Mouse (Mus musculus) gastrocnemius, postnatal 4 days (tissue): ENCODE data around the gene Adipoq. TPM values are rescaled to one million over a fixed set of nuclear protein-coding genes. Genes with fewer than 3 reads are reported as not detected.

Source experiments
- DNase-seq, 2 experiments: peaks; one replicate each; pipeline ENCODE4 v3.0.0; 2021 to 2022; ENCODE audit warnings: low spot score in 2 of 2, mixed read lengths in 2 of 2
- total RNA-seq, 2 experiments: library from RNA; stranded (reverse); gene quantifications; 2 replicates each; pipeline ENCODE4 v1.2.3; 2021

The Adipoq gene
- total RNA-seq, 2 experiments from 2014 or later = 35.8 to 82.7 TPM

- no peak for DNase-seq
Observed at GRCm38 (mm10) chr16:23114339-23115171, 31.8 kb upstream of the Adipoq start.

- no peak for DNase-seq
Observed at GRCm38 (mm10) chr16:23115486-23115885, 30.9 kb upstream of the Adipoq start.

DNA sequence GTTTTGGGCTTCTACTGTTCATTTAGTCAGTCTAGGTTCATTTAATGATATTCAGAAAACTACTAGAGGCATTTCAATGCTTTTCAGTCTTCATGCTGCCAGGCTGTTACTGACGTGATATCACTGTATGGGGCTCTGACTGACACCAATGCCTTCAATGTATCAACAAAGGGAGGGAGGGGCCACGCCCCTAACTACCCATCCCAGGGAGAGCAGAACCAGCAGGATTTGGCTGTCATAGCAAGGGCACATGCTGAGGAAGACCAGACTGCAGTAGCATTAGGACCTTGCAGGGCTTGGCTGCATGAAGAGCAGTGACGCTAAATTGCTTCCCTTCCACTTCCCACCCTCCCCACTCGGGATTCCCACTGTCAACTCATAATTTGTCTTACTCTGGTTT is 29.2 kb upstream of the Adipoq start:
- DNase-seq = no peak

GRCm38 (mm10) chr16:23122446-23122845 is 23.9 kb upstream of the Adipoq start:
- DNase-seq = no peak

DNA sequence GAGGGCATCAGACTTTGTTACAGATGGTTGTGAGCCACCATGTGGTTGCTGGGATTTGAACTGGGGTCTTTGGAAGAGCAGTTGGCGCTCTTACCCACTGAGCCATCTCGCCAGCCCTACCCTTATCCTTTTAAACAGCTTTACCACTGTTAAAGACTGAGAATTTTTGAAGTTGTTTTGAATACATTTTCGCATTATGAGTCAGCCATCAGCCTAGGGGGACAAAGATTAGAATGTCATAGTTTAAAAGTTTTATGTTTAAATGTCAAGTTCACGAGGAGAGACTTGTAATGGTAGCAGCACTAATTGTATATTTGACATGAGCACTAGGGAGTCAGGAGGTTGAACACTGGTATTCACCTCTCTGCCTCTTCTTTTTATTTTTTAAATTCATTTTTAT is 23.2 kb upstream of the Adipoq start:
- no peak for DNase-seq

GRCm38 (mm10) chr16:23124398-23124797 is 21.9 kb upstream of the Adipoq start:
- DNase-seq = no peak

DNA sequence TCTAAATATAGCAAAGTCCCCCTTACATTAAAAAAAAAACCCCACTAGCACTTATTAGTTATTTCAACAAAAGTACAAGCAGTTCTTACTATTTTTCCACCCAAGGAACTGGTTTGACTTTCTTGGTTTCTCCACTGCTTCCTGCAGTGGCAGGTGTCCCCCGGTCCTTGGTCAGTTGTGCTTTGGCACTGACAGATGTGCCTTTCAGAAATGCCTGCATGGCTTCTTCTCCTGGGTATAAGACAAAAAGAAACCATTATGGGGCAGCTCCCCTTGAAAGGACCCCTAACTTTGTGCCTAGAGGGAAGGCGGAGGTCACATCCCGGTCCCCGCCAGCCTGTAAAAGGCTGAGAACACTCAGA is 19.0 kb upstream of the Adipoq start:
- DNase-seq = no peak

GRCm38 (mm10) chr16:23127673-23128375 is 18.5 kb upstream of the Adipoq start, which contains the start of gene Rfc4:
TSS of gene Rfc4 (minus strand) at chr16:23127737.
- DNase-seq = peak; percentile 87 to 92

DNA sequence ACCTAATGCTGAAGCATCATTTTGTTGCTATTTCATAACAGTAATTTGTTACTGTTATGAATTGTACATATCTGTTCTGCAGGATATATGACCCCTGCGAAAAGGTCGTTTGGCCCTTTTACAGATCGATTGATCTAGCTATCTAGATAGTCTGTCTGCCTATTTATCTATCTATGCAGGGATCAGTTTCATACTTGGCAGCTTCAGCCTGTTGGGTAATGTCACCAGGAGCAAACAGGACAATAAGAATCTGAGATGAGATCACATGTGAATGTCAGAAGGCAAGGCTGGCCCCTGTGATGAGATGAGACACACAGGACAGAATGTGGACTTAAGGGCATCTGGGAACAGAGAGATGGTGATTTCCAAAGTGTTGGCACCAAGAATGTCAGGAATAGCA is 16.0 kb upstream of the Adipoq start:
- DNase-seq = no peak

DNA sequence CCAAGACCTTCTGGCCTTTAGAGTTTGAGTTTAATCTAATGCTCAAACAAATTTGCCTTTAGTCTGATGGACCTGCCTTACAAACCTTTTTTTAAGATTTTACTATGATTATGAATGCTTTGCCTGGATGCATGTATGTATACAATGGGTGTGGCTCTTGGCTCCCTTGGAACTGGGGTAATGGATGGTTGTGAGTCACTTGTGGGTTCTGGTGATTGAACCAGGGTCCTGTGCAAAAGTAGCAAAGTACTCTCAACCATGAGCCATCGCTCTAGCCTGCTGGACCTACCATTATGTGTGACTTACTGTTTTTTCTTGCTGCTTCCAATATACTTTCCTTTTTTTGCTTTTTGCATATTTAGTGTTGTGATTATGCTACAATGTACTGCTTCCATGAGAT is 14.0 kb upstream of the Adipoq start:
- DNase-seq = no peak

- DNase-seq = no peak
Observed at GRCm38 (mm10) chr16:23135421-23136149, 10.8 kb upstream of the Adipoq start.

GRCm38 (mm10) chr16:23136406-23136970 is 9.8 kb upstream of the Adipoq start:
- DNase-seq = no peak

DNA sequence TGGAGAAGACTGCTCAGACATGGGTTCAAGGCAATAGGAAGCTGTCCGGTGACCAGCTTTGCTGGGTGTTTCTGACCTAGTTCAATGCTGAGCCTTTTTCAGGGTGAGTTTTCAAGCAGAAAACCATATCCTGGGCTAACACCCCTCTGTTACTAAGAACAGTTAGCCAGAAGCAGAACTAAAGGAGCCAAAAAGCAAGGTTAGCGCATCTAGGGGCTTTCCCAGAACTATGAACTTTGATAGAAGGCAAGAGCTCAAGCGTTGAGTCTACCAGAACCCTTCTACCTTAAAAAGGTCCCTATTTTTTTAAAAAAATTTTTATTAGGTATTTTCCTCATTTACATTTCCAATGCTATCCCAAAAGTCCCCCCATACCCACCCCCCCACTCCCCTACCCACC is 5.4 kb upstream of the Adipoq start:
- DNase-seq = no peak

GRCm38 (mm10) chr16:23144326-23144725 is 2.0 kb upstream of the Adipoq start:
- DNase-seq = no peak

DNA sequence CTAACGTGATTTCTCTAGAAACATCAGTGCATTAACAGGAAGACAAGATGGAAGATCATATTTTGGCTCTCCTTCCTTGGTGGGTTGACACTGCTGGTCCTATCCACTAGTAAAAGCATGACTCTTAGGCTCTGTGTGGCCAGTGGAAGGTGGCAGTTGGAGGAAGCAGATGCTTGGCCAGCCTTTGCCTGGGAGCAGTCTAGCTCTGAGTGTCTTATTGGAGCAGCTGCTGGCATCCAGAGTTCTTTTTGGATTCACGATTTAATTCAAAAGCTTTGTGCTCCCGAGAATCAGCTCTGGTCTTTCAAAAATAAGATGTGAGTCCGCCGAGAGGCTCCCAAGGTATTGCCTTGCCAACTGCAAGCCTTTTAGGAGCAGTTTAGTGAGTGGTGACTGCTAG is 1.1 kb upstream of the Adipoq start:
- DNase-seq = no peak

DNA sequence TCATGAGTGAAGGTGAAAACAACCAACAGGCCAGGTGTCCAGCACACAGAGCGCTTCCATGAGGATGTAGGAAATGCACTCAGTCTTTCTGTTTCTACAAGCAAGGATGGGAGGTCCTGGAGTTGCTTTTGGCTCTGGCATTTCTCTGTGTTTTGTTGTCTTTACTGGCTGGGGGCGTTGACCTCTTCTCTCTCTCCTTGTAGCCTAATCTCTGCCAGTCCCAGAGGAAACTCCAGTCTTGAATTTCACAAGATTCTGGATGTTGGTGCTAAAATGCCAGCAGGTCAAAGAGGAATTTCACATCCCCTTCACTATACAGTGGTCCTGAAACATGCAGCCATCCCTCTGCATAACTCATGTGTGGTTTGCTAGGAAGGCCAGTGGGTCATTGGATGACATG is 2.6 kb downstream of the Adipoq start:
- DNase-seq = no peak

GRCm38 (mm10) chr16:23149396-23149795 is 3.1 kb downstream of the Adipoq start:
- DNase-seq = no peak

DNA sequence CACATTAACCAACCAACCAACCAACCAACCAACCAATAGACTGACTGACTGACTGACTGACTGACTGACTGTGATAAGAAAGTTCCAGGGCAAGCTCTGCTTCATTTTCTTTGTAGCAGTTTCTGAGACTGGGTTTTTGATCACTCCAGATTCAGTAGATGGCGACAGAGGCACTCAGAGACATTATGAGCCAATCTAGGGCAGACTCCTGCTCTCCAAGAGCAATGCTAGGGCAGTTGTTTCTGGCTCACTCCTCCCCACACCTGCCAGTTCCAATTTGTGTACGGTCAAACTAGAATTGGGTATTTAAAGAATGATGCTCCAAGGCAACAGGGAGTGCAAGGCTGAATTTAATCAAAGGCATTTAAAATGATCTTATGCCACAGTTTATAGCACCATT is 5.1 kb downstream of the Adipoq start:
- no peak for DNase-seq

DNA sequence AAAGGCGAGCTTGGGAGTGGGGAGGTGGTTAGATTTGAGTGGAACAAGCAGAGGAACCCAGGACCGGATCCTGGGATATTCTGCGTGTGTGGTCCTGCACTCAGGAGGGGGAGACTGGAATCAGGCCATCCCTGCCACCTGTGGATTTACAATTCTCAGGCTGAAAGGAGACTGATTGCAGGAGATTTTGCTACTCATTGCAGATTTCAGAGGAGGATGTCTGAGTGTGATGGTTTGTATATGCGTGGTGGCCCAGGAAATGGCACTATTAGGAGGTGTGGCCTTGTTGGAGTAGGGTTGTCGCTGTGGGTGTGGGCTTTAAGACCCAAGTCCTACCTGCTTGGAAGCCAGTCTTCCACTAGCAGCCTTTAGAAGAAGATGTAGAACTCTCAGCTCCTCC is 7.9 kb downstream of the Adipoq start:
- no peak for DNase-seq

- DNase-seq = no peak
Observed at GRCm38 (mm10) chr16:23157013-23157412, 10.7 kb downstream of the Adipoq start.

DNA sequence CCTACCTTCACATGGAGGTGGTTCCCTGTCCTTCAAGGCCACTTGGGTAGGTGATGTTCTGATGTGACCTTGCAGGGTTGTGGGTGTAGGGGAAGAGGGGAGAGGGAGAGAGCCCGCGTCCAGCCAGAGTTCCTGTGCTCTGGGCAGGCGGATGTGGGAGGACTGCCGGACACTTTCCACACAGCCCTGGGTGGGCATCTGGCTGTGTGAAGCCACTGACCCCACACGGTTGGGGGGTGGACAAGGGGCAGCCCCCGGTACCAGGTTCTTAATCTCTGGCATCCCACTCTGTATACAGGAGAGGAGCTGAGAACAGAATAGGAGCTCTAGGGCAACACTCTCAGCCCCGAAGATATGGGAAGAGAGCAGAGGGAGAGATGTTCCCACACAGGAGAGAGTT is 12.0 kb downstream of the Adipoq start:
- no peak for DNase-seq

GRCm38 (mm10) chr16:23158957-23159356 is 12.6 kb downstream of the Adipoq start:
- DNase-seq = no peak
